Mouse (Mus musculus) erythroblast, embryonic 14.5 days (primary cell): ENCODE measurements around the gene Arhgap15.

Experiments used
- GATA1 ChIP-seq: IDR thresholded peaks from 2 replicates; pipeline ENCODE4 v1.6.1; 2012; ENCODE audit warnings: low read length, inconsistent platforms, mixed read lengths
- TAL1 ChIP-seq: IDR thresholded peaks from 3 replicates; pipeline ENCODE4 v1.6.1; 2012; ENCODE audit warnings: low read length, inconsistent platforms, mixed read lengths

DNA sequence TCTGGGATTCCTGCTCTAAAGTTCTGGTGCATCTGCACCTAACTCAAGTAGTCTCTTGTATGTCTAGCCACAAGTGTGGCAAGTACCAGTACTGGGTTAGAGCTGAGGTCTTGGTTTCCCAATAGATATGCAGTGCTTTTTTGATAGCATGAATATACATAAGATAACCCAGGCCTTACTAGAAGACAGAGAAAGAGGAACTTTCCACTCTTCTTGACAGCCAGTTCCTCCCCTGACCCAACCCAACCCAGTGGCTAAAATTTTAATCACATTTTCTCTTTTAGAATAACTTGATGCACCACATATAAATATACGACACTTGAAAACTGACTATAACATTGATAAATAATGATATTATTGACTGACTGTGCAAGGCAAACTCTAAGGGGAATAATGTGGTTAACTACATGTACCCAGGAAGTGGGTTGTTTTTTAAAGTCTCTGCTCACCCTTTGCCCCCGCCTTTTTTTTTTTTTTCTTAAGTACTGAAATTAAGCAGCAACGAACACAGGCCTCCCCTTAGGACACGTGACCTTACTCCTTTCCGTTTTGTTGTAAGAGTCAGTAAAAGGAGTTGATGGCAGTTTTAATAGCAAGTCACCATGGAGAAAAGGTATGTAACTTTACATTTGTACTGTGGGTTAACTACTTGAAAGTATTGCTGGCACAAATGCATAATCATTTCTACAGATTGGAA is at the start of gene Arhgap15:
- TF ChIP-seq GATA1 (no peak), TAL1 (no peak)
